Mouse (Mus musculus) left cerebral cortex, postnatal 4 days (tissue): Measurements from ENCODE around the gene Hoxc10. TPM values are rescaled to one million over a fixed set of nuclear protein-coding genes. Genes with fewer than 3 reads are reported as not detected.

Source experiments
- DNase-seq: peaks from one replicate; pipeline ENCODE4 v3.0.0-alpha.2; 2022
- intact Hi-C: fragments of 180-260 bp; cut with DNase I; formaldehyde crosslinking; loops from one replicate; pipeline ENCODE4 v1.15.1; 2025
- total RNA-seq, 2 experiments: library from RNA; stranded (reverse); gene quantifications; 2 replicates each; pipeline ENCODE4 v1.2.3; 2021

The Hoxc10 gene
- total RNA-seq, 2 experiments from 2014 or later: not detected

GRCm38 (mm10) chr15:102984521-102984920 is 17.9 kb downstream of the Hoxc10 start:
- intact Hi-C loops: loop anchor here (10.0 kb wide), 2 partner anchors 190 to 290 kb away; no protein-coding TSS in a partner anchor
- no peak for DNase-seq

- no peak for DNase-seq
- intact Hi-C loops: loop anchor here (10.0 kb wide), 2 partner anchors 190 to 290 kb away; no protein-coding TSS in a partner anchor
These were observed 18.3 kb downstream of the Hoxc10 start for GRCm38 (mm10) chr15:102984925-102985324.

GRCm38 (mm10) chr15:102987124-102987833 is 20.7 kb downstream of the Hoxc10 start:
- intact Hi-C loops: loop anchor here (10.0 kb wide), 2 partner anchors 188 to 292 kb away; no protein-coding TSS in a partner anchor
- peak; percentile 94 for DNase-seq

- intact Hi-C loops: loop anchor here (10.0 kb wide), 2 partner anchors 187 to 293 kb away; no protein-coding TSS in a partner anchor
These were observed 21.5 kb downstream of the Hoxc10 start for GRCm38 (mm10) chr15:102988078-102988477.

GRCm38 (mm10) chr15:102990461-102991397 is 24.1 kb downstream of the Hoxc10 start, which contains the start of gene Hoxc8:
TSS of gene Hoxc8 (plus strand) at chr15:102990607.
- intact Hi-C loops: loop anchor here (5.0 kb wide), 1 partner anchor 317 kb away; no protein-coding TSS in a partner anchor
- DNase-seq: no peak

More at GRCm38 (mm10) chr15:102988078-102988477, 21.5 kb downstream of the Hoxc10 start:
- no peak for DNase-seq

- DNase-seq: no peak
- intact Hi-C loops: loop anchor here (5.0 kb wide), 1 partner anchor 316 kb away; no protein-coding TSS in a partner anchor
These were observed 25.2 kb downstream of the Hoxc10 start for GRCm38 (mm10) chr15:102991782-102992181.

- no peak for DNase-seq
- intact Hi-C loops: loop anchor here (5.0 kb wide), 1 partner anchor 315 kb away; no protein-coding TSS in a partner anchor
These were observed 25.6 kb downstream of the Hoxc10 start for GRCm38 (mm10) chr15:102992206-102992605.

GRCm38 (mm10) chr15:102992863-102993262 is 26.3 kb downstream of the Hoxc10 start:
- intact Hi-C loops: loop anchor here (5.0 kb wide), 1 partner anchor 314 kb away; no protein-coding TSS in a partner anchor

GRCm38 (mm10) chr15:102996548-102996947 is 30.0 kb downstream of the Hoxc10 start:
- DNase-seq: no peak
- intact Hi-C loops: no loop called here

More at GRCm38 (mm10) chr15:102992863-102993262, 26.3 kb downstream of the Hoxc10 start:
- DNase-seq: no peak

GRCm38 (mm10) chr15:102997431-102997830 is 30.8 kb downstream of the Hoxc10 start:
- intact Hi-C loops: no loop called here
- no peak for DNase-seq

- intact Hi-C loops: no loop called here
- no peak for DNase-seq
These were observed 31.4 kb downstream of the Hoxc10 start, which contains the start of gene Hoxc6 for GRCm38 (mm10) chr15:102997939-102998355. TSS of gene Hoxc6 (plus strand) at chr15:102998257.

GRCm38 (mm10) chr15:102998608-102999182 is 32.1 kb downstream of the Hoxc10 start:
- no peak for DNase-seq
- intact Hi-C loops: no loop called here

GRCm38 (mm10) chr15:102999183-102999831 is 32.7 kb downstream of the Hoxc10 start:
- intact Hi-C loops: no loop called here
- DNase-seq: no peak

- no peak for DNase-seq
- intact Hi-C loops: no loop called here
These were observed 33.4 kb downstream of the Hoxc10 start for GRCm38 (mm10) chr15:102999955-103000354.

- intact Hi-C loops: no loop called here
- no peak for DNase-seq
These were observed 33.9 kb downstream of the Hoxc10 start for GRCm38 (mm10) chr15:103000501-103000901.

GRCm38 (mm10) chr15:103001370-103001769 is 34.8 kb downstream of the Hoxc10 start:
- intact Hi-C loops: no loop called here

GRCm38 (mm10) chr15:103002156-103002555 is 35.6 kb downstream of the Hoxc10 start:
- no peak for DNase-seq
- intact Hi-C loops: no loop called here

More at GRCm38 (mm10) chr15:103001370-103001769, 34.8 kb downstream of the Hoxc10 start:
- no peak for DNase-seq

GRCm38 (mm10) chr15:103002821-103003448 is 36.3 kb downstream of the Hoxc10 start:
- intact Hi-C loops: no loop called here
- DNase-seq: no peak

GRCm38 (mm10) chr15:103005308-103005707 is 38.7 kb downstream of the Hoxc10 start:
- intact Hi-C loops: no loop called here
- no peak for DNase-seq
